Mouse (Mus musculus) intestine, embryonic 16.5 days (tissue): Measurements from ENCODE around the gene Ppard. TPM values are rescaled to one million over a fixed set of nuclear protein-coding genes. Genes with fewer than 3 reads are reported as not detected.
"Not testable (repeated sequence)": the region's sequence is repeated elsewhere in the genome, so short reads cannot be mapped to it uniquely, and the experiment has no call there.

Experiments used
- ATAC-seq: fragments of 200-750 bp; cut with Nextera tagmentation; 2 replicates; pipeline ENCODE4 v1.8.0; 2017; ENCODE audit warnings: moderate TSS enrichment, moderate library complexity
- H3K27ac ChIP-seq: fragments of 300-500 bp; sonication (generic); 2 replicates; pipeline ENCODE4 v1.5.1; 2014; ENCODE audit warnings: mild to moderate bottlenecking, low read length
- H3K27me3 ChIP-seq: fragments of 300-500 bp; sonication (generic); replicated peaks from 2 replicates; pipeline ENCODE4 v1.6.1; 2014; ENCODE audit warnings: low read length, control low read depth, mixed read lengths; ENCODE audit not compliant: control insufficient read depth, insufficient read depth
- H3K36me3 ChIP-seq: fragments of 300-500 bp; sonication (generic); 2 replicates; pipeline ENCODE4 v1.6.1; 2014; ENCODE audit warnings: low read length, control low read depth; ENCODE audit not compliant: control insufficient read depth, insufficient read depth
- H3K4me1 ChIP-seq: fragments of 300-500 bp; sonication (generic); 2 replicates; pipeline ENCODE4 v1.6.1; 2014; ENCODE audit warnings: low read length, control low read depth, mixed read lengths; ENCODE audit not compliant: control insufficient read depth, insufficient read depth
- H3K4me2 ChIP-seq: fragments of 300-500 bp; sonication (generic); 2 replicates; pipeline ENCODE4 v1.6.1; 2014; ENCODE audit warnings: low read depth, low read length, control low read depth
- H3K4me3 ChIP-seq: fragments of 300-500 bp; sonication (generic); 2 replicates; pipeline ENCODE4 v1.5.1; 2014; ENCODE audit warnings: mild to moderate bottlenecking, low read length
- H3K9ac ChIP-seq: fragments of 300-500 bp; sonication (generic); 2 replicates; pipeline ENCODE4 v1.6.1; 2014; ENCODE audit warnings: low read depth, low read length
- H3K9me3 ChIP-seq: fragments of 300-500 bp; sonication (generic); 2 replicates; pipeline ENCODE4 v1.6.1; 2016; ENCODE audit warnings: low read length, control low read depth; ENCODE audit not compliant: control insufficient read depth
- WGBS: fragments of 180-500 bp; shearing (Covaris S2); extraction: QIAGEN DNeasy Blood & Tissue Kit; methylation state at CpG from one replicate; pipeline ENCODE4 v1.1.7; 2014; 5-methylcytosine and 5-hydroxymethylcytosine counted together
- polyA plus RNA-seq: library from polyadenylated mRNA; unstranded; fragments of >200 nt; fragmentation: Nextera tagmentation; extraction: Ambion mirVana; gene quantifications from 2 replicates; pipeline ENCODE4 v1.2.1, GENCODE M21; 2015

Ppard gene
- polyA plus RNA-seq, 1 experiment from 2014 or later = 2.2 TPM

DNA sequence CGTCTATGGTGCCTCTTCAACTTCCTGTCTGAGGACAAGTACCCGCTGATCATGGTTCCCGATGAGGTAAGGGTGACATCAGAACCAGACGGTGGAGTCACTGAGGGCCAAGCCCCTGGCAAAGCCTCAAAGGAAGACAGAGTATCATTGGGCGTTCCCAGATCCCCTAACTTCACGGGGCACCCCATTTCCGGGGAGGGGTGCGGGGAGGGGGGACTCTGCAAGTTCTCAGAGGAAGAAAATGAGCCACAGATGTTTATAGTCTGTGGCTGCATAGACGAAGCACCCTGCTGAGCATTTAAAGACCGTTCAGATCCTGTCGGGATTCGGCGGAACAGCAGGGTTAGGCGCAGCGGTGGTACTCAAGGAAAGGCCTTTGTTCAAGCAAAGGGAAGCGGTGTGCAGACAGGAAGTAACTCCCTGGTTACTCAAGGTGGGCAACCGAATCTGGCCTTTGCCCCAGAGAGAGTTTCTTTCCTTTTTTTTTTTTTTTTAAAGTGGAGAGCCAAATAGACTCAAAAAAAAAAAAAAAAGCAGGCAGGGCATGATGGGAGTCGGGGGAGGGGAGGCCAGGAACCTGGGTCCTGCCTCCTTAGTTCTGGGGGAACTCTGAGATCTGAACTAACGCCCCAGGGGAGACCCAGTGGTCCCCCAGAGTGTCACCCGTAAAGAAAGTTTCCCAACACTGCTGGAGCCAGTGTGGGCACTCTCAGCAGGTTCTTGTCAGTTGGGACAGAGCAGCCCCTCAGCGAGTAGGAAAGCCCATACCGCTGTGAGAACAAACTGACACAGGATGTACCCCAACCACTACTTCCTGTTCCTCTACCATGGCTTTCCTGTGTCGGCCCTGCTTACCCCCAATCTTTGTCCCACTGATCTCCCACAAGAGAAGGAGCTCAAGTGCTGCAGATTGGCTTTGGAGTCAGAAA lies 14.5 kb upstream of the Ppard start:
- 25% methylated on average over 23 of the region's 23 CpGs for WGBS
- no peak overlapping the region for H3K27ac ChIP-seq

GRCm38 (mm10) chr17:28222463-28222862 lies 10.0 kb upstream of the Ppard start:
- H3K9me3 ChIP-seq, H3K36me3 ChIP-seq, ATAC-seq, H3K27me3 ChIP-seq, H3K4me3 ChIP-seq, H3K4me2 ChIP-seq, H3K27ac ChIP-seq, H3K9ac ChIP-seq: not testable (repeated sequence)
- 88% methylated on average over 10 of the region's 10 CpGs for WGBS
- H3K4me1 ChIP-seq = peaks cover 16% of the 10 kb centered on the region

More for the DNA sequence above, 14.5 kb upstream of the Ppard start:
- 0 out of 2 replicates have a peak overlapping the region, but pooled peaks have one; percentile 1 for H3K9ac ChIP-seq
- H3K4me2 ChIP-seq = peak overlapping the region; percentile 23; the same call in 1 of the 2 replicates
- no peaks in the 10 kb centered on the region for H3K27me3 ChIP-seq
- peaks cover 3% of the 10 kb centered on the region; the same call in 1 of the 2 replicates for H3K4me1 ChIP-seq
- H3K9me3 ChIP-seq = no peaks in the 10 kb centered on the region
- peak; percentile 38; the same call in 1 of the 2 replicates for ATAC-seq
- H3K36me3 ChIP-seq = no peaks in the 10 kb centered on the region
- H3K4me3 ChIP-seq = no peak overlapping the region

GRCm38 (mm10) chr17:28223561-28224391 lies 8.7 kb upstream of the Ppard start:
- under 1% methylated on average over 46 of the region's 46 CpGs for WGBS
- peak; percentile 93 for ATAC-seq
- Histone ChIP-seq H3K36me3 (no peaks in the 10 kb centered on the region), H3K9ac (peak overlapping the region; percentile 79), H3K4me2 (peak overlapping the region; percentile 95), H3K27ac (peak overlapping the region; percentile 78), H3K9me3 (no peaks in the 10 kb centered on the region), H3K4me3 (peak overlapping the region; percentile 61), H3K4me1 (peaks cover 16% of the 10 kb centered on the region), H3K27me3 (no peaks in the 10 kb centered on the region)

- ATAC-seq = no peak
- Histone ChIP-seq H3K4me1 (peaks cover 16% of the 10 kb centered on the region), H3K9me3 (no peaks in the 10 kb centered on the region), H3K27me3 (no peaks in the 10 kb centered on the region), H3K27ac (no peak overlapping the region), H3K4me2 (no peak overlapping the region), H3K36me3 (no peaks in the 10 kb centered on the region), H3K9ac (no peak overlapping the region), H3K4me3 (no peak overlapping the region)
- 87% methylated on average over 10 of the region's 10 CpGs for WGBS
Observed at GRCm38 (mm10) chr17:28224615-28225014, 7.9 kb upstream of the Ppard start.

DNA sequence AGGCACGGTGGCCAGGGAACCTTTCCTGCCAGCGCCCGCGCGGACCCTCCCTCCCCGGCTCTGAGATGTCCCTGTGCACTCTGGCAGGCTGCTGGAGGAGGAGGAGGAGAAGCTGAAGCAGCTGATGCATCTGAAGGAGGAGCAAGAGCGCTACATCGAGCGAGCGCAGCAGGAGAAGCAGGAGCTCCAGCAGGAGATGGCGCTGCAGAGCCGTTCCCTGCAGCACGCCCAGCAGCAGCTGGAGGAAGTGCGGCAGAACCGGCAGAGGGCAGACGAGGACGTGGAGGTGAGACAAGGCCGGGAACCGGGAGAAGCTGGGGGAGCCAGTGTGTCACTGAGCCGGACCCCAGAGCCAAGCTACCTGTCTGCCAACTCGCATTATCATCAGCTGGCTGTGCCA lies 6.5 kb upstream of the Ppard start:
- 5% methylated on average over 21 of the region's 21 CpGs for WGBS
- Histone ChIP-seq H3K4me2 (peak overlapping the region; percentile 57), H3K27me3 (no peaks in the 10 kb centered on the region), H3K27ac (0 out of 2 replicates have a peak overlapping the region, but pooled peaks have one; percentile 11), H3K4me1 (peaks cover 24% of the 10 kb centered on the region), H3K4me3 (peak overlapping the region; percentile 40), H3K36me3 (no peaks in the 10 kb centered on the region), H3K9me3 (no peaks in the 10 kb centered on the region), H3K9ac (peak overlapping the region; percentile 57)
- ATAC-seq = peak; percentile 44

DNA sequence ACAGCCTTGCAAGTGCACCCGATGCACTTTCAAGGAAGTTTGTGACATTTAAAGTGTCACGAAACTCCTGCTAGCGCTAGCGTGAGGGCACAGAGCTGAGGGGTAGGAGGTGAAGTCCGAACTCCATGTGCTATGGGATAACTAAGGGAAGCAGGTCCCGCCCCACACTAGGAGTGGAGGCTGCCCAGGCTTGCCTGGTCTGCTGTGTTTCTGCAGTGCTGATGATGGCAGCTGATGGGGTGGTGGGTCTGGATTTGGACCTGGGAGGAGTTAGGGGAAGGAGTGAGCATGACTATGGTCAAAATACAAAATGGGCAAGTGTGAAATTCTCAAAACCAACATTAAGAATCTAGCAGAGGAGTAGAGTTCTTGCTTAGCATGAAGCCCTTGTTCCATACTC lies 2.0 kb upstream of the Ppard start:
- H3K27me3 ChIP-seq = no peaks in the 10 kb centered on the region
- no peak overlapping the region for H3K4me2 ChIP-seq
- H3K9me3 ChIP-seq = no peaks in the 10 kb centered on the region
- no peak overlapping the region for H3K27ac ChIP-seq
- ATAC-seq = no peak
- H3K4me3 ChIP-seq = no peak overlapping the region
- H3K36me3 ChIP-seq = no peaks in the 10 kb centered on the region
- H3K9ac ChIP-seq = no peak overlapping the region
- peaks cover 24% of the 10 kb centered on the region for H3K4me1 ChIP-seq
- WGBS = 63% methylated on average over 6 of the region's 6 CpGs

- Histone ChIP-seq H3K9me3 (no peaks in the 10 kb centered on the region), H3K36me3 (no peaks in the 10 kb centered on the region), H3K27ac (no peak overlapping the region), H3K4me2 (no peak overlapping the region), H3K27me3 (no peaks in the 10 kb centered on the region), H3K9ac (no peak overlapping the region), H3K4me3 (no peak overlapping the region), H3K4me1 (peaks cover 19% of the 10 kb centered on the region)
- 84% methylated on average over 18 of the region's 18 CpGs for WGBS
- no peak for ATAC-seq
Observed at GRCm38 (mm10) chr17:28231026-28231736, 1.3 kb upstream of the Ppard start.

DNA sequence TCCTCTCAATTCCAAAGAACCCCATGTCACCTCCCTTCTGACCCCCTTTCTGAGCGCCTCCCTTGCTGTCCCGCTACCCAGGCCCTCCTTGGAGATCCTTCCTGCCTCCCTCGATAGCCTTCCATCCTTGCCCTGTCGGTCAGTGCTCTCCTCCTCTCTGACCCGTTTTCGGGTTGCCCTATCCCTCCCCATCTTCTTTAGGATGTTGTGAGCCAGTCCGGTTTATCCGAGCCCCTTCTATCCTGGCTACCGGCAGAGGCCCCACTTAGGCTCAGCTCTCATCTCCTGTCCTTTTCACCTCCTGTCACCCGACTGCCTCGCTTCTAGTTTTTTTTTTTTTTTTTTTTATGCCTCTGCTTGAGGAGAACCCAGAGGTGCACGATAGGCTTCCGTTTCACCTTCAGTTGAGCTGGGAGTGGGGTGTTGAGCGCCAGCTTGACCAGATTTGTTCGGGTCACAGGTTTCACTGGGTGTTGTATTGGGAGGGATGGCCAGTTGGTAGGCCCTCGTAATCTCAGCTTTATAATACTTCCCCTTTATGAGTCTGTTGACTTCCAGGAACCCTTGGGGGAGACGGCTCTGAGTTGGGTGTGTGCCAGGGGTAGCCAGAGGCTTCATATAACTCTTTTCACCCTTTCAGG lies 711 bp downstream of the Ppard start:
- Histone ChIP-seq H3K4me1 (peaks cover 19% of the 10 kb centered on the region), H3K36me3 (no peaks in the 10 kb centered on the region), H3K27ac (peak overlapping the region; percentile 84), H3K27me3 (no peaks in the 10 kb centered on the region), H3K9ac (peak overlapping the region; percentile 92), H3K4me2 (peak overlapping the region; percentile 79), H3K9me3 (no peaks in the 10 kb centered on the region), H3K4me3 (peak overlapping the region; percentile 85)
- WGBS = 5% methylated on average over 17 of the region's 17 CpGs
- peak; percentile 43 for ATAC-seq
